Mouse (Mus musculus): ENCODE data around the gene Rtl9. TPM values are rescaled to one million over a fixed set of nuclear protein-coding genes. Genes with fewer than 3 reads are reported as not detected.
A peak's percentile ranks its signal among the peaks of the same experiment; 100 is the strongest.

Rtl9 gene
- polyA plus RNA-seq, 1 experiment from 2014 or later = 0.39 TPM

GRCm38 (mm10) chrX:143067115-143067514 lies 32.3 kb upstream of the Rtl9 start:
- no peak for ATAC-seq (replicated peaks; ENCODE audit: low FRiP score, low TSS enrichment, low read depth)

GRCm38 (mm10) chrX:143067576-143067975 lies 31.8 kb upstream of the Rtl9 start:
- Histone ChIP-seq H3K27me3 (replicated peaks; ENCODE audit: control insufficient read depth, insufficient read depth, low read length) (peaks cover 6% of the 10 kb centered on the region; the same call in 1 of the 2 replicates), H3K4me2 (ENCODE audit: low read length) (no peak overlapping the region), H3K4me3 (ENCODE audit: low read depth, low read length) (no peak overlapping the region), H3K9ac (ENCODE audit: low read length) (no peak overlapping the region), H3K27ac (ENCODE audit: low read depth) (no peak overlapping the region), H3K4me1 (replicated peaks; ENCODE audit: control insufficient read depth, insufficient read depth, low read length) (0 out of 2 replicates have a peak, but pooled peaks cover 4% of the 10 kb centered on the region), H3K9me3 (ENCODE audit: control insufficient read depth, low read length) (no peaks in the 10 kb centered on the region), H3K36me3 (ENCODE audit: control insufficient read depth, insufficient read depth, low read length) (no peaks in the 10 kb centered on the region)
- no peak for ATAC-seq (replicated peaks; ENCODE audit: low FRiP score, low TSS enrichment, low read depth)
- DNase-seq (ENCODE audit: low spot score) = no peak
- 58% methylated on average over 5 of the region's 5 CpGs for WGBS

More at GRCm38 (mm10) chrX:143067115-143067514, 32.3 kb upstream of the Rtl9 start:
- H3K9me3 ChIP-seq (ENCODE audit: control insufficient read depth, low read length) = no peaks in the 10 kb centered on the region
- H3K4me1 ChIP-seq (replicated peaks; ENCODE audit: control insufficient read depth, insufficient read depth, low read length) = 0 out of 2 replicates have a peak, but pooled peaks cover 4% of the 10 kb centered on the region
- no peak overlapping the region for H3K4me3 ChIP-seq (ENCODE audit: low read depth, low read length)
- WGBS = 96% methylated on average over 1 of the region's 1 CpGs
- H3K4me2 ChIP-seq (ENCODE audit: low read length) = no peak overlapping the region
- no peaks in the 10 kb centered on the region for H3K36me3 ChIP-seq (ENCODE audit: control insufficient read depth, insufficient read depth, low read length)
- H3K27ac ChIP-seq (ENCODE audit: low read depth) = no peak overlapping the region
- no peak overlapping the region for H3K9ac ChIP-seq (ENCODE audit: low read length)
- H3K27me3 ChIP-seq (replicated peaks; ENCODE audit: control insufficient read depth, insufficient read depth, low read length) = peaks cover 6% of the 10 kb centered on the region; the same call in 1 of the 2 replicates
- DNase-seq (ENCODE audit: low spot score) = no peak

- H3K4me2 ChIP-seq (ENCODE audit: low read length) = peak overlapping the region; percentile 46
- peak overlapping the region; percentile 55; the same call in 1 of the 2 replicates for H3K27ac ChIP-seq (ENCODE audit: low read depth)
- DNase-seq (ENCODE audit: low spot score) = peak; percentile 57
- H3K36me3 ChIP-seq (ENCODE audit: control insufficient read depth, insufficient read depth, low read length) = no peaks in the 10 kb centered on the region
- no peak overlapping the region for H3K9ac ChIP-seq (ENCODE audit: low read length)
- no peaks in the 10 kb centered on the region for H3K4me1 ChIP-seq (replicated peaks; ENCODE audit: control insufficient read depth, insufficient read depth, low read length)
- ATAC-seq (replicated peaks; ENCODE audit: low FRiP score, low TSS enrichment, low read depth) = peak; percentile 58; the same call in 1 of the 2 replicates
- H3K9me3 ChIP-seq (ENCODE audit: control insufficient read depth, low read length) = no peaks in the 10 kb centered on the region
- peak overlapping the region; percentile 21 for H3K4me3 ChIP-seq (ENCODE audit: low read depth, low read length)
- peaks cover 22% of the 10 kb centered on the region; the same call in 1 of the 2 replicates for H3K27me3 ChIP-seq (replicated peaks; ENCODE audit: control insufficient read depth, insufficient read depth, low read length)
- 19% methylated on average over 23 of the region's 23 CpGs for WGBS
Measured at GRCm38 (mm10) chrX:143080458-143081336, 18.7 kb upstream of the Rtl9 start.

GRCm38 (mm10) chrX:143082732-143083131 lies 16.7 kb upstream of the Rtl9 start:
- Histone ChIP-seq H3K27ac (ENCODE audit: low read depth) (no peak overlapping the region), H3K27me3 (replicated peaks; ENCODE audit: control insufficient read depth, insufficient read depth, low read length) (peaks cover 18% of the 10 kb centered on the region; the same call in 1 of the 2 replicates), H3K9me3 (ENCODE audit: control insufficient read depth, low read length) (no peaks in the 10 kb centered on the region), H3K9ac (ENCODE audit: low read length) (no peak overlapping the region), H3K4me2 (ENCODE audit: low read length) (no peak overlapping the region), H3K4me3 (ENCODE audit: low read depth, low read length) (no peak overlapping the region), H3K4me1 (replicated peaks; ENCODE audit: control insufficient read depth, insufficient read depth, low read length) (no peaks in the 10 kb centered on the region), H3K36me3 (ENCODE audit: control insufficient read depth, insufficient read depth, low read length) (no peaks in the 10 kb centered on the region)
- DNase-seq (ENCODE audit: low spot score) = no peak
- ATAC-seq (replicated peaks; ENCODE audit: low FRiP score, low TSS enrichment, low read depth) = no peak
- WGBS = 70% methylated on average over 1 of the region's 1 CpGs

GRCm38 (mm10) chrX:143088225-143088624 lies 11.2 kb upstream of the Rtl9 start:
- Histone ChIP-seq H3K9ac (ENCODE audit: low read length) (no peak overlapping the region), H3K4me3 (ENCODE audit: low read depth, low read length) (no peak overlapping the region), H3K36me3 (ENCODE audit: control insufficient read depth, insufficient read depth, low read length) (no peaks in the 10 kb centered on the region), H3K27me3 (replicated peaks; ENCODE audit: control insufficient read depth, insufficient read depth, low read length) (peaks cover 5% of the 10 kb centered on the region; the same call in 1 of the 2 replicates), H3K9me3 (ENCODE audit: control insufficient read depth, low read length) (no peaks in the 10 kb centered on the region), H3K4me1 (replicated peaks; ENCODE audit: control insufficient read depth, insufficient read depth, low read length) (no peaks in the 10 kb centered on the region), H3K27ac (ENCODE audit: low read depth) (no peak overlapping the region), H3K4me2 (ENCODE audit: low read length) (no peak overlapping the region)
- DNase-seq (ENCODE audit: low spot score) = no peak
- no peak for ATAC-seq (replicated peaks; ENCODE audit: low FRiP score, low TSS enrichment, low read depth)
- 85% methylated on average over 5 of the region's 7 CpGs for WGBS

- no peaks in the 10 kb centered on the region for H3K9me3 ChIP-seq (ENCODE audit: control insufficient read depth, low read length)
- H3K36me3 ChIP-seq (ENCODE audit: control insufficient read depth, insufficient read depth, low read length) = no peaks in the 10 kb centered on the region
- H3K27ac ChIP-seq (ENCODE audit: low read depth) = no peak overlapping the region
- ATAC-seq (replicated peaks; ENCODE audit: low FRiP score, low TSS enrichment, low read depth) (no peak), DNase-seq (ENCODE audit: low spot score) (no peak)
- H3K4me3 ChIP-seq (ENCODE audit: low read depth, low read length) = no peak overlapping the region
- no peaks in the 10 kb centered on the region for H3K27me3 ChIP-seq (replicated peaks; ENCODE audit: control insufficient read depth, insufficient read depth, low read length)
- no peak overlapping the region for H3K9ac ChIP-seq (ENCODE audit: low read length)
- H3K4me1 ChIP-seq (replicated peaks; ENCODE audit: control insufficient read depth, insufficient read depth, low read length) = no peaks in the 10 kb centered on the region
- no peak overlapping the region for H3K4me2 ChIP-seq (ENCODE audit: low read length)
- 63% methylated on average over 6 of the region's 6 CpGs for WGBS
Measured at GRCm38 (mm10) chrX:143090904-143091588, 8.3 kb upstream of the Rtl9 start.

GRCm38 (mm10) chrX:143097551-143097950 lies 1.8 kb upstream of the Rtl9 start:
- H3K27me3 ChIP-seq (replicated peaks; ENCODE audit: control insufficient read depth, insufficient read depth, low read length) = 0 out of 2 replicates have a peak, but pooled peaks cover 3% of the 10 kb centered on the region
- WGBS = 67% methylated on average over 6 of the region's 6 CpGs

GRCm38 (mm10) chrX:143103146-143103545 lies 3.8 kb downstream of the Rtl9 start:
- no peak for DNase-seq (ENCODE audit: low spot score)
- Histone ChIP-seq H3K4me2 (ENCODE audit: low read length) (no peak overlapping the region), H3K9me3 (ENCODE audit: control insufficient read depth, low read length) (no peaks in the 10 kb centered on the region), H3K27ac (ENCODE audit: low read depth) (no peak overlapping the region), H3K9ac (ENCODE audit: low read length) (no peak overlapping the region), H3K27me3 (replicated peaks; ENCODE audit: control insufficient read depth, insufficient read depth, low read length) (0 out of 2 replicates have a peak, but pooled peaks cover 3% of the 10 kb centered on the region), H3K36me3 (ENCODE audit: control insufficient read depth, insufficient read depth, low read length) (no peaks in the 10 kb centered on the region), H3K4me1 (replicated peaks; ENCODE audit: control insufficient read depth, insufficient read depth, low read length) (no peaks in the 10 kb centered on the region), H3K4me3 (ENCODE audit: low read depth, low read length) (no peak overlapping the region)
- WGBS = 89% methylated on average over 5 of the region's 5 CpGs
- ATAC-seq (replicated peaks; ENCODE audit: low FRiP score, low TSS enrichment, low read depth) = no peak

More at GRCm38 (mm10) chrX:143097551-143097950, 1.8 kb upstream of the Rtl9 start:
- ATAC-seq (replicated peaks; ENCODE audit: low FRiP score, low TSS enrichment, low read depth) = no peak
- Histone ChIP-seq H3K9ac (ENCODE audit: low read length) (no peak overlapping the region), H3K4me1 (replicated peaks; ENCODE audit: control insufficient read depth, insufficient read depth, low read length) (no peaks in the 10 kb centered on the region), H3K36me3 (ENCODE audit: control insufficient read depth, insufficient read depth, low read length) (no peaks in the 10 kb centered on the region), H3K27ac (ENCODE audit: low read depth) (no peak overlapping the region), H3K4me2 (ENCODE audit: low read length) (no peak overlapping the region), H3K4me3 (ENCODE audit: low read depth, low read length) (no peak overlapping the region), H3K9me3 (ENCODE audit: control insufficient read depth, low read length) (no peaks in the 10 kb centered on the region)
- DNase-seq (ENCODE audit: low spot score) = no peak

All from intestine, embryonic 14.5 days (tissue).